In genomic region chr11:80815354-80815753, GRCm38 (mm10) we compare ENCODE assay signal across 11 mouse cellular contexts.
"Had no signal": no experiment of that assay in that cellular context is flagged by ENCODE, and none has a peak within 500 bp of the region (broad histone marks: within the 10 kb centered on the region; RNA-seq: fewer than 3 reads in every experiment).

No protein-coding gene starts in this region.

- DNase-seq: retina, postnatal 1 day; right cerebral cortex, postnatal 14 days; right cerebral cortex, postnatal 25 days; right cerebral cortex, postnatal 4 days; spleen, adult 18-20 months; thymus, adult 18-20 months; thymus, adult 2 months; thymus, postnatal 14 days; thymus, postnatal 25 days; thymus, postnatal 36 days; thymus, postnatal 4 days had no signal
